Comparison of ENCODE assay signal across 1 mouse cellular context in the genomic region with DNA sequence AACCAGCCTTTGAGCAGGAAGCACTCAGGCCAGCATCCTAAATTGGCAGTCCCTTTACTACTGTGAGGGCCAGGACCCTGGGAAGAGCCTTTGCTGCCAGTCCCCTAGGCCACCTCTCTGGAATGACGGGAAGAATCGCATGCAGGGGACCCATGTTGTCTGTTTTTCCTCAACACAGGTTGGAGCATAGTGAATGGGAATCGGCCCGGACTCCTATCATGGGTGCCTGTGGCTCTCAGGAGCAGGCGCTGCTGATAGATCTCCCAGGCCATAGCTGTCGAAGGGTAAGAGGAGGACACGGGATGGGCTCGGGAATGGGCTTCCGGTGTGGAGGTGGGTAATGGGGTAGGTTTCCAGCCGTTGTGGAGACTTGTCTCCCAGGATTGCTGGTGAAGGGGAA.
TF ChIP-seq lines count a peak whose summit lies in the region.

No protein-coding gene starts in this region.

TF ChIP-seq in CH12.LX, 34 proteins besides CTCF, POLR2A, EP300 and RAD21:
- TF ChIP-seq MYC (IDR thresholded peaks at IDR 0.05; ENCODE audit: low read depth, low read length) (no peak), CHD2 (IDR thresholded peaks at IDR 0.05; ENCODE audit: low read length) (no peak), TBP (conservative IDR thresholded peaks at IDR 0.05; ENCODE audit: low read depth, low read length) (no peak), BHLHE40 (IDR thresholded peaks at IDR 0.05; ENCODE audit: low read depth, low read length) (no peak), USF2 (conservative IDR thresholded peaks at IDR 0.05; ENCODE audit: low read depth, low read length) (no peak), NRF1 (IDR thresholded peaks at IDR 0.05; ENCODE audit: low read depth, low read length) (no peak), ZKSCAN1 (IDR thresholded peaks at IDR 0.05; ENCODE audit: borderline replicate concordance, low read depth, low read length) (no peak), ZNF384 (IDR thresholded peaks at IDR 0.05; ENCODE audit: low read depth, low read length) (no peak), IRF4 (IDR thresholded peaks at IDR 0.05; ENCODE audit: low read depth, low read length) (no peak), MAFK (IDR thresholded peaks at IDR 0.05; ENCODE audit: insufficient replicate concordance, low read length) (no peak), POLR2AphosphoS2 (IDR thresholded peaks at IDR 0.05; ENCODE audit: low read depth, low read length) (no peak), E2F4 (IDR thresholded peaks at IDR 0.05; ENCODE audit: insufficient replicate concordance, low read depth, low read length) (no peak), ZMIZ1 (IDR thresholded peaks at IDR 0.05; ENCODE audit: low read depth, low read length) (no peak), CHD1 (IDR thresholded peaks at IDR 0.05; ENCODE audit: low read depth, low read length) (no peak), SIN3A (IDR thresholded peaks at IDR 0.05; ENCODE audit: low read length) (no peak), SMC3 (IDR thresholded peaks at IDR 0.05; ENCODE audit: low read depth, low read length) (no peak)
